14 mouse cellular contexts compared by ENCODE assay signal in the genomic region with DNA sequence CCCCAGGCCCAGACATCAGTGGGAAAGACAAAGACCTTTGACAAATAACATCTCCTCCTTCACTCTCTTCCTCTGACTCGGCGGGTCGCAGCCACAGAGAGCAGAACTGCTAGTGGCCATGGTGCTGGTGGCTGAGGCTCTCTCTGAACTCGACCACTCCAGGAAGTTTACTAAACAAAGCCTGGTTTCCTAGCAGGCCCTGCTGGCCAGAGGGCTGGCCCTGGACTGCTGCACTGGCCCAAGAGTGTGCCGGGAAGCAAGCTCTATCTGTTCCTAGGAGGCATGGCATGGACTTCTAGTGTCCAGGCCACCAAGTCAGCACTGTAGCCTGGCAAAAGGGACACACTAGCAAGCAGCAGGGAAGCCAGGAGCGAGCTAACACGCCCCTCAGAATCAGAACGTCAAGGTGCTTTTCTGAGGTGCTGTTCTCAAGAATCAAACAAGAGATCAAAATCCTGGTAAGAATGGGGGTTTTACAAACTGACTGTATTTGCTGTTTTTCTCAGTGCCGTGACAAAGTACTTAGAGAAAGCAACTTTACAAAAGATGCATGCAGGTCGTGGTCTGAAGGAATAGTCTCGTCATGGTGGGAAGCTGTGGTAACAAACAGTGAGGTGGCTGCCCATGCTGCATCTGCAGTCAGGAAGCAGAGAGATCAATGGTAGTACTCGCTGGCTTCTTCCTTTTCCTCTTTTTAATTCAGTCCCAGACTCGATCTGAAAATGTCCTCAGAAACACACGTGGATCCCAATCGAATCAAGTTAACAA. TPM values are rescaled to one million over a fixed set of nuclear protein-coding genes. Genes with fewer than 3 reads are reported as not detected.
A peak's percentile ranks its signal among the peaks of the same experiment; 100 is the strongest.
DNase-seq lines count a peak whose midpoint lies in the region.
"Had no signal": no experiment of that assay in that cellular context is flagged by ENCODE, and none has a peak within 500 bp of the region (broad histone marks: within the 10 kb centered on the region; RNA-seq: fewer than 3 reads in every experiment).

No protein-coding gene starts in this region.

- intact Hi-C loops in gastrocnemius, postnatal 14 days (cut with DNase I; ENCODE audit: low total_unique reads), result no loop called here
- intact Hi-C loops in heart, postnatal 10 days (cut with DNase I), result no loop called here

- DNase-seq in gastrocnemius, postnatal 14 days, result peak; percentile 57
- DNase-seq in gastrocnemius, postnatal 10 days, result no peak
- peak; percentile 31 to 55 for DNase-seq in lung, adult 18-20 months
- DNase-seq in lung, postnatal 25 days (ENCODE audit: low spot score), result no peak
- peak; percentile 44 to 51 for DNase-seq in heart, postnatal 10 days
- DNase-seq in naive thymus-derived CD4-positive, alpha-beta T cell, adult 2 months (ENCODE audit: low read depth), result peak; percentile 51
- no peak for DNase-seq in urinary bladder, postnatal 14 days (ENCODE audit: low spot score)
- no peak for DNase-seq in adrenal gland, adult (ENCODE audit: inconsistent age in 2 of 2, low spot score in 1 of 2)
- DNase-seq: adrenal gland, postnatal 14 days; cerebellum, adult 9-11 months; kidney, postnatal 10 days; layer of hippocampus, adult 9-11 months; right cerebral cortex, postnatal 25 days; thymus, adult 18-20 months had no signal

RNA-seq across cellular contexts. Expression of gene Ccdc88c, which starts 50.7 kb away (rescaled TPM):
- 10 to 100 TPM; 29.2 to 37.2 TPM for total RNA-seq in gastrocnemius, postnatal 14 days (2021)
- total RNA-seq in gastrocnemius, postnatal 10 days (2021), result 10 to 100 TPM; 49.5 to 57.8 TPM
- total RNA-seq in heart, postnatal 10 days (2021), result 10 to 100 TPM; 11.9 to 13.2 TPM

Comparison
In these comparisons a context has a peak if more than half of its experiments do, and no peak if none do; other contexts are left out.
1. DNase-seq: peak in gastrocnemius, postnatal 14 days (single experiment), lung, adult 18-20 months (2 of 2), heart, postnatal 10 days (2 of 2) and naive thymus-derived CD4-positive, alpha-beta T cell, adult 2 months (single experiment); none in gastrocnemius, postnatal 10 days (single experiment), lung, postnatal 25 days (single experiment), urinary bladder, postnatal 14 days (single experiment) and adrenal gland, adult (0 of 2).